Mouse (Mus musculus) B cell, adult 67 days (primary cell): ENCODE results near the gene Eif2a. TPM values are rescaled to one million over a fixed set of nuclear protein-coding genes. Genes with fewer than 3 reads are reported as not detected.

Experiments used
- total RNA-seq, 2 experiments: library from RNA; stranded (reverse); gene quantifications; 4 replicates each; pipeline ENCODE4 v1.2.4; 2023

Eif2a gene
- total RNA-seq: 10 to 100 TPM; 58.4 to 61.1 TPM

GRCm38 (mm10) chr3:58525652-58526407, at the start of gene Eif2a, which contains the start of gene Serp1:
Eif2a (plus strand) TSS chr3:58525821.
Serp1 (minus strand) TSS chr3:58525892.

GRCm38 (mm10) chr3:58576137-58577066, 50.8 kb downstream of the Eif2a start, which contains the start of gene Selenot:
Selenot (plus strand) TSS chr3:58576636.

Other genes starting within 250 kb of the Eif2a start
- gene Tsc22d2, start 111.1 kb upstream of the Eif2a start, total RNA-seq: 10 to 100 TPM; 73.4 to 77.9 TPM
- gene Serp1, start 71 bp downstream of the Eif2a start, total RNA-seq: 100 to 1,000 TPM; 295 to 311 TPM
- 100 to 1,000 TPM; 134 to 136 TPM for gene Selenot, start 50.8 kb downstream of the Eif2a start, total RNA-seq
- not detected for gene Erich6, start 111.4 kb downstream of the Eif2a start, total RNA-seq
- gene Siah2, start 166.6 kb downstream of the Eif2a start, total RNA-seq: 100 to 1,000 TPM in 1 of 2 experiments, 10 to 100 TPM in 1; 95.0 to 116 TPM